In the genomic region with DNA sequence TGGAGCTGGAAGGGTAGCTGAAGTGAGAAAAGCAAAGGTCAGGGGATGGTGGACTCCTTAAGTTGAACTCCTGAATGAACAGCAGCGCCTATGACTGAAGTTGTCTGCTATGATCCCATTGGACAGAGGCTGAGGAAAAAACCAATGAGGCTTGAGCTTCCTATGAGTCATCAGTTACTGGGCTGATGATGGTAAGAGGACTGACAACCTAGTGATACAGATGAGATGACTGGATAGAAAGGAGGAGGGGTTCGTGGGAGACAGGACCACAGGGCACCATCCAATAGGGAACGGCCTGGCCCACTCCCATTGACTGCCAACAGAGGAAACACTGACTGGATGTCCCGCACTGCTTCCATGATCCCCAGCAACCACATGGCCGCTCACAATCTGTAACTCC, we compare ENCODE assay signal across 8 mouse cellular contexts. TPM values are rescaled to one million over a fixed set of nuclear protein-coding genes. Genes with fewer than 3 reads are reported as not detected.
DNase-seq lines count a peak whose midpoint lies in the region; ATAC-seq and TF ChIP-seq lines count a peak whose summit lies in the region.

No protein-coding gene starts in this region.

- no peak for TF ChIP-seq CTCF in left cerebral cortex, adult 2 months (IDR thresholded peaks at IDR 0.05)
- TF ChIP-seq CTCF in Patski (IDR thresholded peaks at IDR 0.05) = no peak

- no peak for ATAC-seq in Patski
- peak; percentile 76 for ATAC-seq in forebrain, embryonic 15.5 days (replicated peaks)
- peak; percentile 59; the same call in 1 of the 2 replicates for ATAC-seq in lung, embryonic 16.5 days (ENCODE audit: low read depth)

- H3K9me3 ChIP-seq in forebrain, embryonic 15.5 days = no peaks in the 10 kb centered on the region
- peaks cover 3% of the 10 kb centered on the region; the same call in 1 of the 2 replicates for H3K9me3 ChIP-seq in lung, embryonic 16.5 days (ENCODE audit: control insufficient read depth, low read length)

- H3K27ac ChIP-seq in left cerebral cortex, adult 2 months = no peak overlapping the region
- H3K27ac ChIP-seq in forebrain, embryonic 15.5 days (replicated peaks) = no peak overlapping the region
- H3K27ac ChIP-seq in lung, embryonic 16.5 days (ENCODE audit: low read length) = no peak overlapping the region

- WGBS in forebrain, embryonic 15.5 days = 18% methylated on average over 5 of the region's 5 CpGs
- 23% methylated on average over 5 of the region's 5 CpGs for WGBS in lung, embryonic 16.5 days

- no peak overlapping the region for H3K4me2 ChIP-seq in forebrain, embryonic 15.5 days (replicated peaks)
- no peak overlapping the region for H3K4me2 ChIP-seq in lung, embryonic 16.5 days (ENCODE audit: low read depth, low read length)

- H3K4me1 ChIP-seq in forebrain, embryonic 15.5 days = peaks cover 19% of the 10 kb centered on the region
- H3K4me1 ChIP-seq in lung, embryonic 16.5 days (replicated peaks; ENCODE audit: control insufficient read depth, insufficient read depth, low read length) = no peaks in the 10 kb centered on the region; the same call in 1 of the 2 replicates

- intact Hi-C loops in left cerebral cortex, adult 2 months (cut with DNase I) = loop anchor here (5.0 to 10.0 kb wide), 2 partner anchors 158 to 265 kb away; a partner anchor contains a TSS

- DNase-seq in left cerebral cortex, adult 9 months (ENCODE audit: low spot score in 2 of 2) = peak; percentile 37 to 48
- no peak for DNase-seq in left cerebral cortex, adult 2 months (ENCODE audit: extremely low spot score in 1 of 2, low spot score in 2 of 2)
- peak; percentile 17 for DNase-seq in Patski (ENCODE audit: low read depth, low spot score)
- peak; percentile 71 for DNase-seq in kidney, adult 9 months
- DNase-seq in retina, postnatal 7 days (ENCODE audit: low read depth, low spot score) = peak; percentile 50
- DNase-seq in spleen, postnatal 14 days (ENCODE audit: low spot score in 2 of 2) = no peak

- H3K9ac ChIP-seq in forebrain, embryonic 15.5 days (replicated peaks) = no peak overlapping the region
- no peak overlapping the region for H3K9ac ChIP-seq in lung, embryonic 16.5 days (ENCODE audit: low read length)

- H3K4me3 ChIP-seq in left cerebral cortex, adult 2 months = no peak overlapping the region
- no peak overlapping the region for H3K4me3 ChIP-seq in forebrain, embryonic 15.5 days
- H3K4me3 ChIP-seq in lung, embryonic 16.5 days (ENCODE audit: low read length) = no peak overlapping the region

- H3K36me3 ChIP-seq in forebrain, embryonic 15.5 days = no peaks in the 10 kb centered on the region
- no peaks in the 10 kb centered on the region for H3K36me3 ChIP-seq in lung, embryonic 16.5 days (ENCODE audit: control insufficient read depth, insufficient read depth, low read length)

- CTCF ChIA-PET in Patski (lab: Charles Lee) = interaction anchor here (1.3 to 2.1 kb wide), 3 partner anchors 9 to 90 kb away, joined by 4 to 8 read pairs (median 5); no protein-coding TSS in a partner anchor

- H3K27me3 ChIP-seq in Patski = peaks cover 9% of the 10 kb centered on the region
- peaks cover 14% of the 10 kb centered on the region for H3K27me3 ChIP-seq in forebrain, embryonic 15.5 days
- H3K27me3 ChIP-seq in lung, embryonic 16.5 days (ENCODE audit: control insufficient read depth, insufficient read depth, low read depth, low read length) = peaks cover 16% of the 10 kb centered on the region

- POLR2A ChIA-PET in Patski (lab: Charles Lee) = no interaction called here

- in situ Hi-C loops in Patski (cut with MboI; ENCODE audit: low pct_unique_long_range_greater_than_20kb) = loop anchor here (5.0 kb wide), 1 partner anchor 88 kb away; no protein-coding TSS in a partner anchor

RNA-seq across cellular contexts. Expression of a gene that starts 12.5 kb away (rescaled TPM):
- under 1 TPM in 1 of 2 experiments, not detected in 1; 0.47 TPM for total RNA-seq in left cerebral cortex, adult 2 months (2021)
- not detected for polyA plus RNA-seq in Patski (2021)
- polyA plus RNA-seq in forebrain, embryonic 15.5 days (2015; fragmentation: Nextera tagmentation; extraction: Ambion mirVana) = 0.15 TPM in 1 of 2 replicates, not detected in the other
- 0.23 and 1.0 TPM in 2 replicates for polyA plus RNA-seq in lung, embryonic 16.5 days (2015; fragmentation: Nextera tagmentation; extraction: Ambion mirVana)

RNA-seq across cellular contexts. Expression of a gene that starts 39.7 kb away (rescaled TPM):
- total RNA-seq in left cerebral cortex, adult 2 months (2021) = 10 to 100 TPM; 23.3 to 28.2 TPM
- polyA plus RNA-seq in Patski (2021) = 17.1 TPM
- polyA plus RNA-seq in forebrain, embryonic 15.5 days (2015; fragmentation: Nextera tagmentation; extraction: Ambion mirVana) = 12.9 and 13.0 TPM in 2 replicates
- 11.8 and 12.7 TPM in 2 replicates for polyA plus RNA-seq in lung, embryonic 16.5 days (2015; fragmentation: Nextera tagmentation; extraction: Ambion mirVana)

RNA-seq across cellular contexts. Expression of a gene that starts 40.4 kb away (rescaled TPM):
- total RNA-seq in left cerebral cortex, adult 2 months (2021) = 10 to 100 TPM; 11.3 to 15.2 TPM
- 0.60 TPM for polyA plus RNA-seq in Patski (2021)
- polyA plus RNA-seq in forebrain, embryonic 15.5 days (2015; fragmentation: Nextera tagmentation; extraction: Ambion mirVana) = 2.0 and 2.1 TPM in 2 replicates
- polyA plus RNA-seq in lung, embryonic 16.5 days (2015; fragmentation: Nextera tagmentation; extraction: Ambion mirVana) = 2.6 and 3.7 TPM in 2 replicates

RNA-seq across cellular contexts. Expression of a gene that starts 42.8 kb away (rescaled TPM):
- total RNA-seq in left cerebral cortex, adult 2 months (2021) = 100 to 1,000 TPM; 177 to 179 TPM
- polyA plus RNA-seq in Patski (2021) = 239 TPM
- 132 and 133 TPM in 2 replicates for polyA plus RNA-seq in forebrain, embryonic 15.5 days (2015; fragmentation: Nextera tagmentation; extraction: Ambion mirVana)
- polyA plus RNA-seq in lung, embryonic 16.5 days (2015; fragmentation: Nextera tagmentation; extraction: Ambion mirVana) = 97.8 and 100 TPM in 2 replicates

RNA-seq across cellular contexts. Expression of a gene that starts 48.0 kb away (rescaled TPM):
- total RNA-seq in left cerebral cortex, adult 2 months (2021) = 10 to 100 TPM; 84.7 to 86.2 TPM
- 57.1 TPM for polyA plus RNA-seq in Patski (2021)
- 58.2 and 64.5 TPM in 2 replicates for polyA plus RNA-seq in forebrain, embryonic 15.5 days (2015; fragmentation: Nextera tagmentation; extraction: Ambion mirVana)
- 49.6 and 49.9 TPM in 2 replicates for polyA plus RNA-seq in lung, embryonic 16.5 days (2015; fragmentation: Nextera tagmentation; extraction: Ambion mirVana)

Comparison
In these comparisons a context has a peak if more than half of its experiments do, and no peak if none do; other contexts are left out.
1. DNase-seq: peak in left cerebral cortex, adult 9 months (2 of 2), Patski (single experiment), kidney, adult 9 months (single experiment) and retina, postnatal 7 days (single experiment); none in left cerebral cortex, adult 2 months (0 of 2) and spleen, postnatal 14 days (0 of 2).